Mouse (Mus musculus) testis, adult 2 months (tissue): ENCODE results near the gene Cntf.

Source experiments
- CTCF ChIP-seq: fragments of 200-500 bp; IDR thresholded peaks from 2 replicates; pipeline ENCODE4 v1.5.1; 2012; ENCODE audit warnings: low read depth, mild to moderate bottlenecking, inconsistent platforms, low read length, moderate library complexity; ENCODE audit not compliant: control insufficient read depth, insufficient read depth, insufficient replicate concordance
- POLR2A ChIP-seq: fragments of 200-500 bp; IDR thresholded peaks from 2 replicates; pipeline ENCODE4 v1.6.1; 2012; ENCODE audit warnings: low read depth, mild to moderate bottlenecking, inconsistent platforms, low read length, moderate library complexity; ENCODE audit not compliant: control insufficient read depth

GRCm38 (mm10) chr19:12795110-12795509 lies 29.7 kb upstream of the Cntf start:
- TF ChIP-seq POLR2A (no peak), CTCF (no peak)
